Mouse (Mus musculus): ENCODE data around the gene Cdkl1.

The Cdkl1 gene

DNA sequence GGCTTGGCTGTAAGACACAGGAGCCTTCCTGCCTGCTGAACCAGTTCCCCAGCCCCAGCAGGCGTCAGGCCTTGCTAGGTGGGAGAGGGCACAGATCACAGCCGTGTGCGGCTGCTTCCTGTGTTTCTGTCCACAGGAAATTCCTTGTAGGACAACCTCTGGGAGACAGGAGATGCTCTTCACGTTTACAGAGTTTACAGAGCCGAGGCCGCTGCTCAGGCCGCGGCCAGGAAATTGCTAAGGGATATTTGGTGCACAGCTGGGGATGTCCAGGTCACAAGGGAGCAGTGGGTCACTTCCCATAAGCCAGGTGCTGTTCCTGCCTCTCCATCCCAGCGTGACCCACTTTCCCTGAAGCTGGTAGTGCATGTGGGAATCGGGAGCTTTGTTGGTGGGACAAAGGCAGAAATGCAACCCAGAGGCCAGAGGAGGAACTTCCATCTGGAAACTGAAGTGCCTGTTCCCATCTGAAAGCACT, 39.2 kb downstream of the Cdkl1 start:
- DNase-seq (ENCODE audit: low spot score), result no peak

- no peak for DNase-seq (ENCODE audit: low spot score)
Observed at GRCm38 (mm10) chr12:69744138-69744537, 46.9 kb downstream of the Cdkl1 start.

DNA sequence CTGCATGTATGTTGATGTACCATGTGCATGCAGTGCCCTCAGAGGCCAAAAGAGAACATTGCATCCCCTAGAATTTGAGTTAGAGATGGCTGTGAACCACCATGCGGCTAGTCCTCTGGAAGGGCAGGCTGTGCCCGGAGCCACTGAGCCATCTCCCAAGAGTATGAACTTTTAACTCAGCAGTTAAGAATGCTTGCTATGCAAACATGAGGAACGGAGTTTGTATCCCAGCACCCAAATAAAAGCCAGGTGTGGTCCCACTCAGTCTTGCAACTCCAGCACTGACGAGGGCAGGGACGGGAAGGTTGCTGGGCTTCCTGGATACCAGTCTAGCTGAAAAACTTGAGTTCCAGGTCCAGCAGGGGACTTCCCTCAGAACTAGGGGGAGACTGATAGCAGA, 49.1 kb downstream of the Cdkl1 start:
- no peak for DNase-seq (ENCODE audit: low spot score)

DNA sequence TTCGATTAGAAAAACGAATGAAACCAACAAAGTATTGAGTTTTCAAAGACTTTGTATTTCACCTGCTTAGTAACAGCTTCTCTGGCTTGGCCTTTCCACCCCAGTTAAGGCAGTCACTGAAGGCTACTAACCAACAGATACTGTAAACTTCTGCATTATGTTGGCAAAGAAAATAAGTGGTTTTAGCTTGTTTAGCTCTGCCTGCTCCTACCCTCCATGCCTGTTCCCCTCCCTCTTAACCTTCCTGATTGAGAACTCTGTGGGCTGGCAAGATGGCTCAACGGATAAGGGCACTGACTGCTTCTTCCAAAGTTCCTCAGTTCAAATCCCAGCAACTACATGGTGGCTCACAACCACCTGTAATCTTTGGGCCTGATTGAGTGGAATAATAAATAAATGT, 57.1 kb downstream of the Cdkl1 start:
- DNase-seq (ENCODE audit: low spot score), result no peak

DNA sequence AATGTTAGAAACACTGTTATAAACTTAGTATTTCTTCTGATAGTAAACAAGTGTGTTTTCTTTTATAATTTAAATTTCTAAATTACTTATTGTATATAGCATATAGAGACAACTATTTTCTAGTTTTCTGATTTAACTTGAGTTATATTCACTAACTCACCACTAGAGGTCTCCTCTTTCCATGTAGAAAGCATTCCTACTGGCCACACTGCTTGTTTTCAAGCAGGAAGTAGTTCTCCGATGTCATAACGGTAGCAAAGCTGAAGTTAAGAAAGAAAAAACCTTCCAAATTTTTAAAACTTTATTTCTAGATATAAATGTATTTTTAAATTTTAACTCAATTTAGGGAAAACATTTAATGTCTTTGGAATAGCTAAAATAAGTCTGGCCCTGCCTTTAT, 57.5 kb downstream of the Cdkl1 start:
- no peak for DNase-seq (ENCODE audit: low spot score)

- DNase-seq (ENCODE audit: low spot score), result no peak
Observed at GRCm38 (mm10) chr12:69732221-69732620, 58.8 kb downstream of the Cdkl1 start.

- DNase-seq (ENCODE audit: low spot score), result no peak
Observed at GRCm38 (mm10) chr12:69730306-69730705, 60.8 kb downstream of the Cdkl1 start.

DNA sequence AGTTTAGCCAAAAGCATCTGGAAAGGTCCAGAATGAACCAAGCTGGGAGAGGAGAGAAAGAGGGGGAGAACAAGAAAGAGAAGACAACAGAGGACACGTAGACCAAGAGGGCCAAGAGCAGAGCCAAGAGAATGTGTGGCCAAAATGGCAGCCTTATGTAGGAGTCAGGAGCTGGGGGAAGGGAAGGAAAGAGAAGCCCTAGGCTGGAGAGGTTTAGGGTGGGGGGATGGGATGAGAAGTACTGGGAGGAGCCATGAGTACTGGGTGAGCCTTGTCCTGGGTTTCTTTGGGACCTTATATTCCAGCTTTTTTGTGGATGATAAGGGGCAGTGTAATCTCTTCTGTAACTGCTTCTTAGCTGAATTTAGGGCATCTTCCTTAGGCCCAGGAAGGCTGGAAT, 61.8 kb downstream of the Cdkl1 start:
- DNase-seq (ENCODE audit: low spot score), result no peak

DNA sequence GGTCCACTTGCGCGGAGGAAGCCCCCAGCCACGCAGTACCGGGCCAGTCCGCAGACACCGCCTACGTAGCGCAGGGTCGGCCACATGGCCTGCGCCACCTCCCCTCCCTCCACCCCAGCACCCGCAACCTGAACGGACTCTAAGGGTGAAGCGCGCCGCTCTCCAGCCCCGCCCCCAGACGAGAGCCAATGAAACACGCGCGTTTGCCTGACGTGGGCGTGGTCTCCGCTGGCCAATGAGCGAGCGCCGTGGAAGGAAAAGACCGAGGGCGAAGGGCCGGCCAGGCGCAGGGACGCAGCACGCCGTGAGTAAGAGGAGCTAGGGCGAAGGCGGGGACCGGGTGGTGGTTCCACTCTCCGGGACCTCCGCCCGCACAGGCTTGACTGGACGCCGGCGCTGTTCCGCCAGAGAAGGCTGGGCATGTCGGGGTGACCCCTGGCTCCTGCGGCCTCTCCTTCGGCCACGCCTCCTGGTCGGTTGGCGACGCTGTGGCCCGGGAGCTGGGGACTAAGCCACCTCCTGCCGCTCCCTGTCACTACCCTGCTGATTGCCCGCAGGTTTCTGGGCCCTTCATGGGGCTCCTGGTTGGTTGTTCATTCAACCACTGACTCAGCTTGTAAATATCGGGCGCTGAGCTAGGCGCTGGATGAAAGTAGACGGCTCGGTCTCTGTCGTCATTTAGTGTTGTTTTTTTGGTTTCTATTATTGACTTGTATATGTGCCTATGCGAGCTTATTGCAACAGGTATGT, 66.2 kb downstream of the Cdkl1 start, which contains the start of the genes L2hgdh and Atp5s:
L2hgdh (minus strand) TSS at position 163 of the 750 bp plus-strand sequence.
Atp5s (plus strand) TSS at position 240 of the 750 bp plus-strand sequence.
- peak; percentile 96 for DNase-seq (ENCODE audit: low spot score)

DNA sequence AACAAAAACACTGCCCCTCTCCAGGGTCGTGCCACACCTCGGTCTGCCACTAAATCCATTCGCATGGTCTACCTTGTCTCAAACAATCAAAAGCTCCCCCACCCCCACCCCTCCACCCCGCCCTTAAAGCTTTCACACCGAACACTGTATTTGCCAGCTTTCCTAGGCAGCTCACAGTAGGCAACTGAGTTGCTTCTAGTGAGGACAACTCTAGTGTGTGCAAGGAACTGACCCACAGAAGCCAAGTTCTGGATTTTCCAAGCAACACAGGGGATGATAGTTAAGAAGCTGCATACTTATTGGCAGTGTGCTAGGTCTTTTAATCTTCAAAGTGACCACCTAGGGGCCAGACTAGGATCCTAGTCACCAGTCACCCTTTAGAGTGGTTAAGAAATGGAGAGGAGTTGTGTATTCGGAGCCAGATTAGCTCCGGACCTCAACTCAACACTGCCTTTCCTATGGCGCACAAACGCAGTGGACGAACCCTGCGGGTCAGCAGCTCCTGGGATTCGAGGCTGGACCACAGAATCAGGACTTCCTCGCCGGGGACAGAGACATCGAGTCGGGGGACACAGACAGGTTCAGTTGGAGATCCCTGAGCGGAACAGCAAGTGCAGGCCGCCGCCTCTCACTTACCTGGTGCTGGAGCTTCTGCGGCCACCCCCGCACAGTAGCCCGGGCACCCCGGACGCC, 66.9 kb downstream of the Cdkl1 start:
- no peak for DNase-seq (ENCODE audit: low spot score)

- no peak for DNase-seq (ENCODE audit: low spot score)
Observed at GRCm38 (mm10) chr12:69723376-69723775, 67.7 kb downstream of the Cdkl1 start.

GRCm38 (mm10) chr12:69722857-69723256, 68.2 kb downstream of the Cdkl1 start:
- no peak for DNase-seq (ENCODE audit: low spot score)

DNA sequence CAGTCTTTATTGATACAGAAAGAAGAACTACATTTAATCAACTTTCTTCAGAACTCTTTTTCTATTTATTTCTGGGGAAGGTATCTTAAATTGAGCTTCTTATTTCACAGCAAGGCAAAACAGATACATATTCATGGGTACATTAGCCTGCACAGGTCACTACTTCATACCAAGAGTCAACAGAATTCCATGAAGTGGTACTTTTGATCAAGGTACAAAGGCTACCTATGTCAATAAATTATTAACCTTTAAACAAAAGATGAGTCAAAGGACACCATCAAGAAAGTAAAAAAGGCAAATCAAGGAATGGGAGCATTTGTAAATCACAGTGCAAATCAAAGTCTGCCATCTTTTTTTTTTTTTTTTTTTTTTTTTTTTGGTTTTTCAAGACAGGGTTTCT, 77.4 kb downstream of the Cdkl1 start:
- no peak for DNase-seq (ENCODE audit: low spot score)

DNA sequence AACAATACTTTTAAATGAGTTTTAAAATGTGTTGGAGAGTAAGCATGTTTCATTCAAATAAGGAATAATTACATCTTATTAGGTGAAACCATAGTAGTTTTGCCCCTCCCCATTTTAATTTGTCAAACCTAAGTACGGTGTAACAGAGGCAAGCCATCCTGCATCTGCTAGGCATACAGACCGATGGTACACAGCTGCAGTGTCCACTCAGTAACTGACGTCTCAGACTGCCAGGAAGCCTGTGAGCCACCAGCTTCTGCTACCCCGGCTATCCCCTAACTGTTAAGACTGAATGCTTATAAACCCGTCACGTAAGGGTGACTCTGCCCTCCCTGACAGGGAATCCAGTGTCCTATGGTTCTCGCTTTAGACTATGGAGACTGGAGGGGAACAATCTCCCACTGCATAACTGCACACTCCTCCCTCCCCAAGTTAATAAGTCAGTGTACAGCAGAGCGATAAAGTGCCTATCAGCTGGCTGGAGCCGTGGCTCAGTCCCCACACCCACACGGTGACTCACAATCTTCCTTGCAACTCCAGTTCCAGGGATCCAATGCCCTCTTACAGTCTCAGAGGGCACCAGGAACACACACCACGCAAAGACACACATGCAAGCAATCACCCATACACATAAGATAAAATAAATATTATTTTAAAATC, 86.1 kb downstream of the Cdkl1 start:
- DNase-seq (ENCODE audit: low spot score), result no peak

GRCm38 (mm10) chr12:69698352-69698751, 92.7 kb downstream of the Cdkl1 start:
- no peak for DNase-seq (ENCODE audit: low spot score)

All from spleen, adult 12 weeks (tissue).